In genomic region chr10:88502919-88503318, GRCm38 (mm10) we compare ENCODE assay signal across 8 mouse cellular contexts. TPM values are rescaled to one million over a fixed set of nuclear protein-coding genes. Genes with fewer than 3 reads are reported as not detected.
DNase-seq lines count a peak whose midpoint lies in the region; ATAC-seq and TF ChIP-seq lines count a peak whose summit lies in the region.

No protein-coding gene starts in this region.

- 75% methylated on average over 4 of the region's 4 CpGs for WGBS in thymus, adult 2 months
- 35% methylated on average over 4 of the region's 4 CpGs for WGBS in liver, embryonic 13.5 days (ENCODE audit: insufficient replicate concordance)

- no peak for TF ChIP-seq CTCF in thymus, adult 2 months (IDR thresholded peaks at IDR 0.05; ENCODE audit: borderline replicate concordance, control insufficient read depth, extremely low read depth, insufficient read depth, low read length, poor library complexity)

- no peaks in the 10 kb centered on the region for H3K9me3 ChIP-seq in erythroblast, embryonic 14.5 days (ENCODE audit: control insufficient read depth, low read length)
- no peaks in the 10 kb centered on the region for H3K9me3 ChIP-seq in liver, embryonic 13.5 days (replicated peaks)

- no peak for ATAC-seq in erythroblast, adult 5-6 weeks (replicated peaks; ENCODE audit: low FRiP score, poor library complexity, severe bottlenecking)
- no peak for ATAC-seq in liver, embryonic 13.5 days (ENCODE audit: low read depth)
- no peak for ATAC-seq in inflammation-experienced regulatory T-cells, adult 6 months
- no peak for ATAC-seq in activated CD4-positive, CD25-positive, alpha-beta regulatory T cell, adult 4 months

- H3K4me1 ChIP-seq in erythroblast, embryonic 14.5 days (ENCODE audit: control insufficient read depth) = peaks cover 12% of the 10 kb centered on the region
- H3K4me1 ChIP-seq in thymus, adult 2 months (replicated peaks; ENCODE audit: control insufficient read depth, insufficient read depth, low read length) = peaks cover 5% of the 10 kb centered on the region
- H3K4me1 ChIP-seq in liver, embryonic 13.5 days (replicated peaks) = peaks cover 14% of the 10 kb centered on the region

- TF ChIP-seq POLR2A in thymus, adult 2 months (IDR thresholded peaks at IDR 0.05; ENCODE audit: control insufficient read depth, extremely low read depth, insufficient read depth, low read length, poor library complexity) = no peak

- peak overlapping the region; percentile 91 for H3K4me2 ChIP-seq in liver, embryonic 13.5 days

- DNase-seq in thymus, adult 2 months = no peak
- no peak for DNase-seq in thymus, postnatal 10 days (ENCODE audit: low spot score in 2 of 2)
- no peak for DNase-seq in liver, embryonic 13.5 days
- no peak for DNase-seq in cerebellum, postnatal 14 days

- H3K27me3 ChIP-seq in erythroblast, embryonic 14.5 days (ENCODE audit: control insufficient read depth) = peaks cover 6% of the 10 kb centered on the region
- H3K27me3 ChIP-seq in thymus, adult 2 months (ENCODE audit: control insufficient read depth, insufficient read depth, low read length) = no peaks in the 10 kb centered on the region
- no peaks in the 10 kb centered on the region for H3K27me3 ChIP-seq in liver, embryonic 13.5 days

- no peak overlapping the region for H3K27ac ChIP-seq in thymus, adult 2 months (ENCODE audit: control insufficient read depth, insufficient read depth, low read length)
- no peak overlapping the region for H3K27ac ChIP-seq in liver, embryonic 13.5 days

- no peaks in the 10 kb centered on the region for H3K36me3 ChIP-seq in erythroblast, embryonic 14.5 days (ENCODE audit: control insufficient read depth)
- H3K36me3 ChIP-seq in thymus, adult 2 months (ENCODE audit: control insufficient read depth, insufficient read depth, low read length) = no peaks in the 10 kb centered on the region
- H3K36me3 ChIP-seq in liver, embryonic 13.5 days = no peaks in the 10 kb centered on the region

- H3K9ac ChIP-seq in liver, embryonic 13.5 days = peak overlapping the region; percentile 79

- peak overlapping the region; percentile 67 for H3K4me3 ChIP-seq in erythroblast, embryonic 14.5 days (replicated peaks)
- peak overlapping the region; percentile 56 for H3K4me3 ChIP-seq in thymus, adult 2 months (ENCODE audit: control insufficient read depth, insufficient read depth, low read length)
- H3K4me3 ChIP-seq in liver, embryonic 13.5 days (replicated peaks) = peak overlapping the region; percentile 72

RNA-seq across cellular contexts. Expression of gene Chpt1, which starts 1.0 kb away (rescaled TPM):
- 0.21 and 0.23 TPM in 2 replicates for polyA plus RNA-seq in erythroblast, embryonic 14.5 days (2012)
- 0.77 and 4.4 TPM in 2 replicates for total RNA-seq in erythroblast, adult 5-6 weeks (2015; ENCODE audit: low replicate concordance)
- 2.0 and 3.3 TPM in 2 replicates for total RNA-seq in erythroblast, adult 5-6 weeks (2017; ENCODE audit: low replicate concordance)
- 28.7 and 44.0 TPM in 2 replicates for polyA plus RNA-seq in thymus, adult 2 months (2012; rRNA removed)
- 4.2 and 5.1 TPM in 2 replicates for polyA plus RNA-seq in liver, embryonic 13.5 days (2015; fragmentation: Nextera tagmentation; extraction: Ambion mirVana)
- 1 to 10 TPM; 2.6 to 5.2 (median 3.5) TPM for polyA plus RNA-seq in inflammation-experienced regulatory T-cells, adult 6 months (2017; shearing (Covaris generic))
- 1 to 10 TPM; 1.3 to 4.7 TPM for polyA plus RNA-seq in activated CD4-positive, CD25-positive, alpha-beta regulatory T cell, adult 4 months (2017; shearing (Covaris generic))

RNA-seq across cellular contexts. Expression of gene Sycp3, which starts 43.5 kb away (rescaled TPM):
- polyA plus RNA-seq in erythroblast, embryonic 14.5 days (2012) = not detected in 2 replicates
- total RNA-seq in erythroblast, adult 5-6 weeks (2015; ENCODE audit: low replicate concordance) = not detected in 2 replicates
- total RNA-seq in erythroblast, adult 5-6 weeks (2017; ENCODE audit: low replicate concordance) = not detected in 2 replicates
- polyA plus RNA-seq in thymus, adult 2 months (2012; rRNA removed) = not detected in 2 replicates
- 0.13 TPM in 1 of 2 replicates, not detected in the other for polyA plus RNA-seq in liver, embryonic 13.5 days (2015; fragmentation: Nextera tagmentation; extraction: Ambion mirVana)
- not detected for polyA plus RNA-seq in inflammation-experienced regulatory T-cells, adult 6 months (2017; shearing (Covaris generic))
- not detected for polyA plus RNA-seq in activated CD4-positive, CD25-positive, alpha-beta regulatory T cell, adult 4 months (2017; shearing (Covaris generic))
